Mouse (Mus musculus) intestine, postnatal 0 days (tissue): ENCODE measurements at regions not wholly inside any gene's neighbourhood (a gene's known extent, or its start where the extent isn't known, plus 50 kb on each side); places are given as distances from the start of the nearest gene placed in this dataset.

Source experiments
- ATAC-seq: fragments of 200-750 bp; cut with Nextera tagmentation; 2 replicates; pipeline ENCODE4 v1.8.0; 2017; ENCODE audit warnings: mild to moderate bottlenecking, moderate TSS enrichment, moderate library complexity
- H3K27ac ChIP-seq: fragments of 300-500 bp; sonication (generic); 2 replicates; pipeline ENCODE4 v1.5.1; 2014; ENCODE audit warnings: mild to moderate bottlenecking, low read depth, low read length, moderate library complexity
- H3K27me3 ChIP-seq: fragments of 300-500 bp; sonication (generic); replicated peaks from 2 replicates; pipeline ENCODE4 v1.6.1; 2014; ENCODE audit warnings: low read length, mixed read lengths; ENCODE audit not compliant: control insufficient read depth, insufficient read depth
- H3K36me3 ChIP-seq: fragments of 300-500 bp; sonication (generic); 2 replicates; pipeline ENCODE4 v1.6.1; 2014; ENCODE audit warnings: mild to moderate bottlenecking, moderate library complexity; ENCODE audit not compliant: control insufficient read depth, insufficient read depth
- H3K4me1 ChIP-seq: fragments of 300-500 bp; sonication (generic); replicated peaks from 2 replicates; pipeline ENCODE4 v1.6.1; 2014; ENCODE audit warnings: antibody characterized with exemption, low read length, mixed read lengths; ENCODE audit not compliant: control insufficient read depth, insufficient read depth
- H3K4me2 ChIP-seq: fragments of 300-500 bp; sonication (generic); replicated peaks from 2 replicates; pipeline ENCODE4 v1.6.1; 2014; ENCODE audit warnings: low read depth, mild to moderate bottlenecking, moderate library complexity
- H3K4me3 ChIP-seq: fragments of 300-500 bp; sonication (generic); 2 replicates; pipeline ENCODE4 v1.5.1; 2014; ENCODE audit warnings: low read depth, low read length
- H3K9ac ChIP-seq: fragments of 300-500 bp; sonication (generic); 2 replicates; pipeline ENCODE4 v1.6.1; 2014; ENCODE audit warnings: mild to moderate bottlenecking, low read depth, low read length
- H3K9me3 ChIP-seq: fragments of 300-500 bp; sonication (generic); 2 replicates; pipeline ENCODE4 v1.6.1; 2016; ENCODE audit warnings: mixed run types; ENCODE audit not compliant: control insufficient read depth
- CTCF ChIP-seq: sonication (generic); IDR thresholded peaks from 2 replicates; pipeline ENCODE4 v1.5.1; 2016; ENCODE audit warnings: low read depth, mild to moderate bottlenecking, control low read depth, antibody characterized with exemption, moderate library complexity
- WGBS: fragments of 180-500 bp; shearing (Covaris S2); extraction: QIAGEN DNeasy Blood & Tissue Kit; methylation state at CpG from one replicate; pipeline ENCODE4 v1.1.7; 2014; 5-methylcytosine and 5-hydroxymethylcytosine counted together

- no peak for ATAC-seq
- Histone ChIP-seq H3K27ac (no peak overlapping the region), H3K4me2 (no peak overlapping the region), H3K4me3 (no peak overlapping the region), H3K9me3 (no peaks in the 10 kb centered on the region), H3K27me3 (no peaks in the 10 kb centered on the region), H3K9ac (no peak overlapping the region), H3K4me1 (no peaks in the 10 kb centered on the region; the same call in 1 of the 2 replicates), H3K36me3 (no peaks in the 10 kb centered on the region)
- TF ChIP-seq CTCF: no peak
- WGBS: 58% methylated on average over 21 of the region's 21 CpGs
Measured at GRCm38 (mm10) chr2:9620303-9621244, 260.5 kb upstream of the 4930412O13Rik start.

- H3K27ac ChIP-seq: no peak overlapping the region
- H3K9me3 ChIP-seq: no peaks in the 10 kb centered on the region
- no peaks in the 10 kb centered on the region for H3K36me3 ChIP-seq
- WGBS: 83% methylated on average over 2 of the region's 2 CpGs
- ATAC-seq: no peak
- no peak for TF ChIP-seq CTCF
- no peaks in the 10 kb centered on the region; the same call in 1 of the 2 replicates for H3K4me1 ChIP-seq
- no peak overlapping the region for H3K9ac ChIP-seq
- no peak overlapping the region for H3K4me3 ChIP-seq
- no peak overlapping the region for H3K4me2 ChIP-seq
- no peaks in the 10 kb centered on the region for H3K27me3 ChIP-seq
Measured at GRCm38 (mm10) chr2:9623702-9624101, 257.4 kb upstream of the 4930412O13Rik start.

GRCm38 (mm10) chr2:9628026-9628425 lies 253.0 kb upstream of the 4930412O13Rik start:
- Histone ChIP-seq H3K9ac (no peak overlapping the region), H3K36me3 (no peaks in the 10 kb centered on the region), H3K4me1 (no peaks in the 10 kb centered on the region), H3K9me3 (no peaks in the 10 kb centered on the region), H3K4me3 (no peak overlapping the region), H3K4me2 (no peak overlapping the region), H3K27ac (no peak overlapping the region), H3K27me3 (no peaks in the 10 kb centered on the region)
- no peak for ATAC-seq
- WGBS: 82% methylated on average over 3 of the region's 3 CpGs
- TF ChIP-seq CTCF: no peak

GRCm38 (mm10) chr2:9632719-9633446 lies 248.2 kb upstream of the 4930412O13Rik start:
- H3K27ac ChIP-seq: no peak overlapping the region
- no peak overlapping the region for H3K4me2 ChIP-seq
- no peak overlapping the region for H3K4me3 ChIP-seq
- H3K9me3 ChIP-seq: no peaks in the 10 kb centered on the region
- 44% methylated on average over 15 of the region's 15 CpGs for WGBS
- no peaks in the 10 kb centered on the region for H3K27me3 ChIP-seq
- H3K9ac ChIP-seq: no peak overlapping the region
- no peaks in the 10 kb centered on the region for H3K4me1 ChIP-seq
- ATAC-seq: no peak
- H3K36me3 ChIP-seq: no peaks in the 10 kb centered on the region
- no peak for TF ChIP-seq CTCF

- no peaks in the 10 kb centered on the region for H3K36me3 ChIP-seq
- 31% methylated on average over 5 of the region's 5 CpGs for WGBS
- H3K27me3 ChIP-seq: no peaks in the 10 kb centered on the region
- H3K4me1 ChIP-seq: no peaks in the 10 kb centered on the region
- no peak overlapping the region for H3K4me3 ChIP-seq
- H3K27ac ChIP-seq: no peak overlapping the region
- no peak for ATAC-seq
- H3K4me2 ChIP-seq: no peak overlapping the region
- H3K9me3 ChIP-seq: no peaks in the 10 kb centered on the region
- no peak for TF ChIP-seq CTCF
- H3K9ac ChIP-seq: no peak overlapping the region
Measured at GRCm38 (mm10) chr2:9639262-9639661, 241.8 kb upstream of the 4930412O13Rik start.

GRCm38 (mm10) chr2:9641629-9642028 lies 239.4 kb upstream of the 4930412O13Rik start:
- 49% methylated on average over 7 of the region's 7 CpGs for WGBS
- Histone ChIP-seq H3K9ac (no peak overlapping the region), H3K4me3 (no peak overlapping the region), H3K4me1 (no peaks in the 10 kb centered on the region), H3K4me2 (no peak overlapping the region), H3K9me3 (no peaks in the 10 kb centered on the region), H3K36me3 (no peaks in the 10 kb centered on the region), H3K27ac (no peak overlapping the region), H3K27me3 (0 out of 2 replicates have a peak, but pooled peaks cover 3% of the 10 kb centered on the region)
- ATAC-seq: no peak
- no peak for TF ChIP-seq CTCF
